Mouse (Mus musculus) hindbrain, postnatal 0 days (tissue): ENCODE measurements around the gene Kcnd2. TPM values are rescaled to one million over a fixed set of nuclear protein-coding genes. Genes with fewer than 3 reads are reported as not detected.
A peak's percentile ranks its signal among the peaks of the same experiment; 100 is the strongest.

ENCODE experiments used
- ATAC-seq: fragments of 200-750 bp; cut with Nextera tagmentation; 2 replicates; pipeline ENCODE4 v1.8.0; 2017; ENCODE audit warnings: mild to moderate bottlenecking, moderate TSS enrichment, moderate library complexity
- DNase-seq: peaks from one replicate; pipeline ENCODE4 v3.0.0-alpha.2; 2015; ENCODE audit warnings: low spot score
- H3K27ac ChIP-seq: fragments of 300-500 bp; sonication (generic); 2 replicates; pipeline ENCODE4 v1.5.1; 2014; ENCODE audit warnings: mild to moderate bottlenecking
- H3K27me3 ChIP-seq: fragments of 300-500 bp; sonication (generic); 2 replicates; pipeline ENCODE4 v1.6.1; 2014; ENCODE audit warnings: low read length, mixed read lengths; ENCODE audit not compliant: insufficient read depth
- H3K36me3 ChIP-seq: fragments of 300-500 bp; sonication (generic); 2 replicates; pipeline ENCODE4 v1.6.1; 2014; ENCODE audit warnings: low read length, mixed read lengths; ENCODE audit not compliant: insufficient read depth
- H3K4me1 ChIP-seq: fragments of 300-500 bp; sonication (generic); 2 replicates; pipeline ENCODE4 v1.6.1; 2014; ENCODE audit warnings: antibody characterized with exemption, low read length, mixed read lengths; ENCODE audit not compliant: insufficient read depth
- H3K4me2 ChIP-seq: fragments of 300-500 bp; sonication (generic); 2 replicates; pipeline ENCODE4 v1.6.1; 2014; ENCODE audit warnings: low read depth, mild to moderate bottlenecking, low read length, moderate library complexity, mixed read lengths
- H3K4me3 ChIP-seq: fragments of 300-500 bp; sonication (generic); 2 replicates; pipeline ENCODE4 v1.5.1; 2014; ENCODE audit warnings: low read length
- H3K9ac ChIP-seq: fragments of 300-500 bp; sonication (generic); replicated peaks from 2 replicates; pipeline ENCODE4 v1.6.1; 2014; ENCODE audit warnings: mild to moderate bottlenecking, low read length, moderate library complexity, mixed read lengths
- H3K9me3 ChIP-seq: fragments of 300-500 bp; sonication (generic); 2 replicates; pipeline ENCODE4 v1.6.1; 2016; ENCODE audit warnings: low read length, mixed read lengths
- CTCF ChIP-seq: IDR thresholded peaks from 2 replicates; pipeline ENCODE4 v1.5.1; 2016; ENCODE audit warnings: antibody characterized with exemption, control low read depth, low read depth
- WGBS: fragments of 180-500 bp; shearing (Covaris S2); extraction: QIAGEN DNeasy Blood & Tissue Kit; methylation state at CpG from one replicate; pipeline ENCODE4 v1.1.7; 2014; 5-methylcytosine and 5-hydroxymethylcytosine counted together
- polyA plus RNA-seq: library from polyadenylated mRNA; unstranded; fragments of >200 nt; fragmentation: Nextera tagmentation; extraction: Ambion mirVana; gene quantifications from 2 replicates; pipeline ENCODE4 v1.2.1, GENCODE M21; 2015
- total RNA-seq: library from RNA; depleted of rRNA; stranded (reverse); fragments of >200 nt; gene quantifications from 2 replicates; pipeline ENCODE4 v1.2.3, GENCODE M21; 2014

Gene Kcnd2
- total and polyA plus RNA-seq, 2 experiments from 2014 or later, result 41.9 to 87.7 TPM

DNA sequence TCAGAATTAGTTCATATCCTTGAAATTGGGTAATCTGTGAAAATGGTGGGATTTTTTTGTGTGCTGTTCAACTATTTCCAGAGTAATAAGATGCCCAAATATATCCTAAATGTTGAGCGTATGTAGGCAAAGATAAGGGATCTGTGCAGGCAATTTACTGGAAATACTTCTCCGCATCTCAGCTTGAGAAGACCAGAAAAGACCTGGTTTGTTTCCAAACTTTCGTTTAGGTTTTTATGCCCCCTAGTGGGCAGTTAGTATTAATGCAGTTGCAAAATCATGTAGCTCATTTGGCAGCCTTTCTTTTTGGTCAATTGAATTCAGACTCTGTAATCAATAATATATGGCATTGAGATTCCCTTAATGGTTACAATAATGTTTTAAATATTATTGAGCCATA is 493.9 kb downstream of the Kcnd2 start:
- 15% methylated on average over 3 of the region's 3 CpGs for WGBS
- no peaks in the 10 kb centered on the region for H3K4me1 ChIP-seq
- DNase-seq (peak; percentile 89), ATAC-seq (no peak)
- no peak overlapping the region for H3K27ac ChIP-seq
- H3K4me3 ChIP-seq, result no peak overlapping the region
- H3K9ac ChIP-seq, result no peak overlapping the region
- peak; percentile 77 for TF ChIP-seq CTCF
- no peaks in the 10 kb centered on the region for H3K9me3 ChIP-seq
- H3K4me2 ChIP-seq, result no peak overlapping the region
- no peaks in the 10 kb centered on the region for H3K36me3 ChIP-seq
- H3K27me3 ChIP-seq, result no peaks in the 10 kb centered on the region

DNA sequence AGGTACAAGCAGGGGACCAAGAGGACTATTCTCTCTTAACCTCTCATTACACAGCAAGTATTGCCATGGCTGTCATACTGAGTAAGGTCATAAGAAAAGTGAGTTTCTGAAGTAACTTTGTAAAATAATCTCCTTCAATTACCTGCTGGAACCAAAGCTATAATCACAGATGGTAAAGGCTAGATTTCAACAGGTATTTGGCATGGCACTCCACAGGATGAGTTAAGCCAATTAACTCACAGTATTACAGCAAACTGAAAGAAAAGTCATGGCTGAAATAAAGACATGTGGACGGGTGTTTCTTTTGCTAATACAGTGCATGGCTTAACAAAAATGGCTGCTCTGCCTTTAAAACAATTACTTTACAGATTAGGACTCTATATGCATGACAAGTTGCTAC is 503.8 kb downstream of the Kcnd2 start:
- TF ChIP-seq CTCF, result no peak
- ATAC-seq (no peak), DNase-seq (no peak)
- Histone ChIP-seq H3K9me3 (no peaks in the 10 kb centered on the region), H3K27ac (no peak overlapping the region), H3K9ac (no peak overlapping the region), H3K4me2 (no peak overlapping the region), H3K27me3 (no peaks in the 10 kb centered on the region), H3K4me1 (no peaks in the 10 kb centered on the region), H3K4me3 (no peak overlapping the region), H3K36me3 (no peaks in the 10 kb centered on the region)
- WGBS, result 60% methylated on average over 1 of the region's 1 CpGs

GRCm38 (mm10) chr6:21722238-21722637 is 506.9 kb downstream of the Kcnd2 start:
- DNase-seq, result no peak
- TF ChIP-seq CTCF, result no peak
- no peak for ATAC-seq

GRCm38 (mm10) chr6:21740606-21741005 is 525.3 kb downstream of the Kcnd2 start:
- Histone ChIP-seq H3K27me3 (no peaks in the 10 kb centered on the region), H3K4me2 (no peak overlapping the region), H3K9ac (no peak overlapping the region), H3K4me3 (no peak overlapping the region), H3K27ac (no peak overlapping the region), H3K9me3 (no peaks in the 10 kb centered on the region), H3K36me3 (no peaks in the 10 kb centered on the region), H3K4me1 (no peaks in the 10 kb centered on the region)
- ATAC-seq, result no peak
- DNase-seq, result peak; percentile 30
- no peak for TF ChIP-seq CTCF
- WGBS, result 53% methylated on average over 2 of the region's 2 CpGs

More at GRCm38 (mm10) chr6:21722238-21722637, 506.9 kb downstream of the Kcnd2 start:
- no peaks in the 10 kb centered on the region for H3K9me3 ChIP-seq
- H3K4me1 ChIP-seq, result no peaks in the 10 kb centered on the region
- H3K9ac ChIP-seq, result no peak overlapping the region
- no peaks in the 10 kb centered on the region for H3K27me3 ChIP-seq
- no peak overlapping the region for H3K4me3 ChIP-seq
- H3K36me3 ChIP-seq, result no peaks in the 10 kb centered on the region
- H3K4me2 ChIP-seq, result no peak overlapping the region
- WGBS, result 79% methylated on average over 10 of the region's 10 CpGs
- no peak overlapping the region for H3K27ac ChIP-seq

- 89% methylated on average over 3 of the region's 3 CpGs for WGBS
- Histone ChIP-seq H3K9ac (no peak overlapping the region), H3K4me3 (no peak overlapping the region), H3K4me2 (no peak overlapping the region), H3K27ac (no peak overlapping the region), H3K36me3 (no peaks in the 10 kb centered on the region), H3K27me3 (no peaks in the 10 kb centered on the region), H3K4me1 (no peaks in the 10 kb centered on the region), H3K9me3 (no peaks in the 10 kb centered on the region)
- DNase-seq (no peak), ATAC-seq (no peak)
- no peak for TF ChIP-seq CTCF
These were observed 529.4 kb downstream of the Kcnd2 start for GRCm38 (mm10) chr6:21744615-21745266.

GRCm38 (mm10) chr6:21747536-21747935 is 532.2 kb downstream of the Kcnd2 start:
- Histone ChIP-seq H3K4me3 (no peak overlapping the region), H3K9me3 (no peaks in the 10 kb centered on the region), H3K27me3 (no peaks in the 10 kb centered on the region), H3K9ac (no peak overlapping the region), H3K4me2 (no peak overlapping the region), H3K36me3 (no peaks in the 10 kb centered on the region), H3K27ac (no peak overlapping the region), H3K4me1 (no peaks in the 10 kb centered on the region)
- no peak for TF ChIP-seq CTCF
- WGBS, result 80% methylated on average over 1 of the region's 1 CpGs
- no peak for ATAC-seq
- DNase-seq, result no peak

DNA sequence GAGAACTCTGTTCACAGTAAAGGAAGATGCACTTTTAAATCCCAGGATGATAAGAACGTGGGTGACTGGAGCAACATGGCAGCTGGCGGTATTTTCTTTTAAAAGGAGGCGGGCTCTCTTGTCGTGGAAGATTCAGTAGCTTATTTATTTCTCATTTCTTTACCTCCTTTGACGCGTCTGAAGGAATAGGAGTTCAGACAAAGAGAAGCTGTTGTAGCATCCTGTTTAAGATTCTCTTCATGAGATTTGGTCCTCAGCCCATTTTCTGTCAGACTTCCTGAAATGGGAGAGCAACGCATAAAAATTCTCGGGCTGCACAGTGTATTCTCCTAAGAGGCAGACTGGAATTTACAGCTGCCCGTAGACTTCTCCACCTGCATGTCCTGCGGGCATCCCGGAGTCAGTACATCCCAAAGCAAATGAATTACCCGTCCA is 552.5 kb downstream of the Kcnd2 start:
- Histone ChIP-seq H3K4me3 (no peak overlapping the region; the same call in 1 of the 2 replicates), H3K4me1 (no peaks in the 10 kb centered on the region), H3K9ac (no peak overlapping the region), H3K4me2 (peak overlapping the region; percentile 40), H3K9me3 (no peaks in the 10 kb centered on the region), H3K27ac (no peak overlapping the region), H3K27me3 (no peaks in the 10 kb centered on the region), H3K36me3 (no peaks in the 10 kb centered on the region)
- 30% methylated on average over 12 of the region's 12 CpGs for WGBS
- DNase-seq, result peak; percentile 61
- peak; percentile 66; the same call in 1 of the 2 replicates for ATAC-seq
- TF ChIP-seq CTCF, result no peak
